Mouse (Mus musculus) G1E (cell line): ENCODE results near the gene Spib.

ENCODE experiments used
- CTCF ChIP-seq: IDR thresholded peaks from 2 replicates; pipeline ENCODE4 v1.5.1; 2012; ENCODE audit warnings: low read depth, low read length, inconsistent platforms, mixed read lengths
- GATA1 ChIP-seq: IDR thresholded peaks from 2 replicates; pipeline ENCODE4 v1.6.1; 2012; ENCODE audit warnings: borderline replicate concordance, low read length, inconsistent platforms, mixed read lengths
- POLR2AphosphoS5 ChIP-seq: IDR thresholded peaks from 2 replicates; pipeline ENCODE4 v1.6.1; 2012; ENCODE audit warnings: low read depth, low read length, inconsistent platforms; ENCODE audit not compliant: insufficient replicate concordance

GRCm38 (mm10) chr7:44557629-44558028 lies 25.8 kb upstream of the Spib start:
- no peak for TF ChIP-seq CTCF
- no peak for TF ChIP-seq POLR2AphosphoS5
- TF ChIP-seq GATA1, result no peak
